Mouse (Mus musculus) G1E (cell line): ENCODE measurements at regions not wholly inside any gene's neighbourhood (a gene's known extent, or its start where the extent isn't known, plus 50 kb on each side); places are given as distances from the start of the nearest gene placed in this dataset.

Source experiments
- CTCF ChIP-seq: IDR thresholded peaks from 2 replicates; pipeline ENCODE4 v1.5.1; 2012; ENCODE audit warnings: low read depth, low read length, inconsistent platforms, mixed read lengths
- GATA1 ChIP-seq: IDR thresholded peaks from 2 replicates; pipeline ENCODE4 v1.6.1; 2012; ENCODE audit warnings: borderline replicate concordance, low read length, inconsistent platforms, mixed read lengths
- GATA2 ChIP-seq: IDR thresholded peaks from 2 replicates; pipeline ENCODE4 v1.6.1; 2012; ENCODE audit warnings: low read depth, low read length, inconsistent platforms, borderline replicate concordance
- POLR2AphosphoS5 ChIP-seq: IDR thresholded peaks from 2 replicates; pipeline ENCODE4 v1.6.1; 2012; ENCODE audit warnings: low read depth, low read length, inconsistent platforms; ENCODE audit not compliant: insufficient replicate concordance
- TAL1 ChIP-seq: conservative IDR thresholded peaks from 2 replicates; pipeline ENCODE4 v1.6.1; 2012; ENCODE audit warnings: low read depth, low read length, inconsistent platforms, mixed read lengths

DNA sequence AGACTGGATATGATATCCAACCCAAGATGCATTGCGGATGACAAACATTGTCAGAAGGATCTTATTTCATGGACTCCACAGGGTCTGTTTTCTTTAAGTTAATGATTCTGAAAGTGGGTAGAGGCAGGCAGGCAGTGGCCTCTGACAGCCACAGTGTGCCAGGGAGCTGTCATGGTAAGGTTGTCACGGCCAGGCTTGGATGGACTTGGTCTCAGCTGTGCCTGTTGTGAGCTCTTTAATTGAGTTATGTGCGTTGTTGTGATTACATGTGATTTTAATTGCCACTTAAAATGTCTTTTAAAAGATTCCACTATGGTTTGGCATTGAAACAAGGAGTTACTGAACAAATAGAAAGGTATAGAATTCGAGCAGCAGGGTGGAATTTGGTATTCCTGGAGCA lies 60.3 kb upstream of the Plet1 start:
- TF ChIP-seq CTCF (no peak), GATA2 (no peak), GATA1 (no peak), TAL1 (no peak), POLR2AphosphoS5 (no peak)
